Mouse (Mus musculus) ES-E14 (cell line): ENCODE data around the gene Btrc.

ENCODE experiments used
- CHD2 ChIP-seq: IDR thresholded peaks from 2 replicates; pipeline ENCODE4 v1.6.1; 2014; ENCODE audit warnings: mild to moderate bottlenecking, low read depth, low read length, inconsistent platforms
- HCFC1 ChIP-seq: IDR thresholded peaks from 2 replicates; pipeline ENCODE4 v1.6.1; 2012; ENCODE audit warnings: low read length, inconsistent platforms, borderline replicate concordance; ENCODE audit not compliant: insufficient read depth
- MAFK ChIP-seq: IDR thresholded peaks from 2 replicates; pipeline ENCODE4 v1.6.1; 2014; ENCODE audit warnings: mild to moderate bottlenecking, low read depth, low read length, inconsistent platforms; ENCODE audit not compliant: insufficient read depth
- ZC3H11A ChIP-seq: IDR thresholded peaks from 2 replicates; pipeline ENCODE4 v1.6.1; 2012; ENCODE audit warnings: low read depth, mild to moderate bottlenecking, inconsistent platforms, low read length, borderline replicate concordance

GRCm38 (mm10) chr19:45438191-45438590, 74.7 kb downstream of the Btrc start:
- TF ChIP-seq CHD2 (no peak), ZC3H11A (no peak), MAFK (no peak), HCFC1 (no peak)
